Comparison of ENCODE assay signal across 7 mouse cellular contexts in the genomic region with DNA sequence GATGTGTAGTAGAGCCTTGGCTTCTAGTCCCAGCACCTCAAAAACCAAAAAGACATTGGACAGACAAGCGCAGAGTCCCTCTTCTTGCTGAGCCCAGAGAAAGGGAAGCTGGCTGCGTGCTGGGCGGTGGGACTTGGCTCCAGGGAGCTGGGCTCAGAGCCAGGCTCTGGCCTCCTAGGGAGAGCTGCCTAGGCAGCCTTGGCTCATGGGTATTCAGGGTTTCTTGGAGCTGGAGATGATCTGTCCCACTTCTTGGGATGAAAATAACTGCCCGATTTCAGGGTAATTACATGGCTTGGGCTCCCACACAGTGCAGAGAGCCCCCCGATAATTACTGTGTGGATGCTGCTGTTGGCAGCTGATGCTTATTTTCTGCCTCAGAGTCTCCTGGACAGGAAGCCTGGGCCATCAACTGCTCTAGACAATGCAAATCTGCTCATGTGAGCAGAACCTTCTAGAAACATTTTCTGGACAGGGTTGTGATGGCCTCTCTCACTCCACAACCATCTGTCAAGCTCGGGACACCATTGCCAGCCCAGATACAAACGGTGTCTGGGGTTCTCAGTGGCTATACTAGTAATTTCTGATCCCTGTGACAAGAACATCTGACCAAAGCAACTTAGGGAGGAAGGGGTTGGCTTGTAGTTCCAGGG. TPM values are rescaled to one million over a fixed set of nuclear protein-coding genes. Genes with fewer than 3 reads are reported as not detected.
DNase-seq lines count a peak whose midpoint lies in the region; ATAC-seq and TF ChIP-seq lines count a peak whose summit lies in the region.

No protein-coding gene starts in this region.

- no peaks in the 10 kb centered on the region for H3K36me3 ChIP-seq in liver, adult 2 months (ENCODE audit: control insufficient read depth, insufficient read depth, low read length)
- H3K36me3 ChIP-seq in liver, embryonic 11.5 days (ENCODE audit: control insufficient read depth, insufficient read depth, low read length), result no peaks in the 10 kb centered on the region
- H3K36me3 ChIP-seq in small intestine, adult 2 months (ENCODE audit: control insufficient read depth, insufficient read depth, low read length), result no peaks in the 10 kb centered on the region

- TF ChIP-seq POLR2A in liver, adult 2 months (IDR thresholded peaks at IDR 0.05; ENCODE audit: extremely low read depth, insufficient read depth, low read length), result no peak
- TF ChIP-seq POLR2A in brain, embryonic 14.5 days (IDR thresholded peaks at IDR 0.05; ENCODE audit: borderline replicate concordance, extremely low read depth, insufficient read depth, insufficient read length, poor library complexity, severe bottlenecking), result no peak
- TF ChIP-seq POLR2A in small intestine, adult 2 months (IDR thresholded peaks at IDR 0.05; ENCODE audit: low read depth, low read length), result no peak

- H3K4me2 ChIP-seq in liver, embryonic 11.5 days, result no peak overlapping the region

- ATAC-seq in liver, embryonic 11.5 days (replicated peaks; ENCODE audit: low FRiP score), result no peak
- peak; percentile 16; the same call in 1 of the 2 replicates for ATAC-seq in granulocyte monocyte progenitor cell, adult 5-6 weeks (replicated peaks; ENCODE audit: poor library complexity, severe bottlenecking)

- H3K79me2 ChIP-seq in liver, adult 2 months (ENCODE audit: control insufficient read depth, insufficient read depth, low read length), result no peaks in the 10 kb centered on the region

- no peak overlapping the region for H3K9ac ChIP-seq in liver, adult 2 months (ENCODE audit: low read depth, low read length)
- H3K9ac ChIP-seq in liver, embryonic 11.5 days (ENCODE audit: low read depth, low read length), result no peak overlapping the region

- 63% methylated on average over 7 of the region's 7 CpGs for WGBS in liver, adult 2 months
- 80% methylated on average over 7 of the region's 7 CpGs for WGBS in liver, embryonic 11.5 days
- 74% methylated on average over 7 of the region's 7 CpGs for WGBS in small intestine, adult 2 months

- peak overlapping the region; percentile 78 for H3K27ac ChIP-seq in liver, adult 2 months (replicated peaks; ENCODE audit: insufficient read depth, low read depth, low read length)
- no peak overlapping the region for H3K27ac ChIP-seq in liver, embryonic 11.5 days (ENCODE audit: low read depth, low read length)
- H3K27ac ChIP-seq in small intestine, adult 2 months (ENCODE audit: insufficient read depth, low read depth, low read length), result peak overlapping the region; percentile 71

- DNase-seq in liver, adult 2 months (ENCODE audit: extremely low read depth, low read depth, low spot score), result no peak
- no peak for DNase-seq in liver, embryonic 11.5 days (ENCODE audit: low spot score)
- peak; percentile 67 for DNase-seq in brain, embryonic 14.5 days (ENCODE audit: low read depth)
- peak; percentile 41 to 60 for DNase-seq in kidney, postnatal 4 days
- DNase-seq in spleen, adult 18-20 months, result no peak

- no peaks in the 10 kb centered on the region for H3K27me3 ChIP-seq in liver, adult 2 months (ENCODE audit: control insufficient read depth, insufficient read depth, low read length)
- no peaks in the 10 kb centered on the region for H3K27me3 ChIP-seq in liver, embryonic 11.5 days (replicated peaks; ENCODE audit: control insufficient read depth, insufficient read depth, low read length)
- no peaks in the 10 kb centered on the region for H3K27me3 ChIP-seq in small intestine, adult 2 months (ENCODE audit: control insufficient read depth, insufficient read depth, low read length)

- no peak for TF ChIP-seq CTCF in liver, adult 2 months (IDR thresholded peaks at IDR 0.05; ENCODE audit: low read depth, low read length)
- no peak for TF ChIP-seq CTCF in brain, embryonic 14.5 days (IDR thresholded peaks at IDR 0.05; ENCODE audit: borderline replicate concordance, extremely low read depth, insufficient read depth, insufficient read length)
- no peak for TF ChIP-seq CTCF in small intestine, adult 2 months (IDR thresholded peaks at IDR 0.05; ENCODE audit: extremely low read depth, insufficient read length, insufficient replicate concordance, low read depth, low read length)

- H3K4me3 ChIP-seq in liver, adult 2 months (ENCODE audit: insufficient read depth, low read depth, low read length), result no peak overlapping the region
- H3K4me3 ChIP-seq in liver, embryonic 11.5 days (ENCODE audit: low read depth, low read length), result no peak overlapping the region
- H3K4me3 ChIP-seq in small intestine, adult 2 months (ENCODE audit: low read depth, low read length), result no peak overlapping the region

- no peaks in the 10 kb centered on the region for H3K4me1 ChIP-seq in liver, adult 2 months (ENCODE audit: control insufficient read depth, insufficient read depth, low read length)
- H3K4me1 ChIP-seq in liver, embryonic 11.5 days (replicated peaks; ENCODE audit: control insufficient read depth, insufficient read depth, low read length), result no peaks in the 10 kb centered on the region
- H3K4me1 ChIP-seq in small intestine, adult 2 months (ENCODE audit: control insufficient read depth, insufficient read depth, insufficient read length, low read length), result peaks cover 10% of the 10 kb centered on the region

- no peaks in the 10 kb centered on the region for H3K9me3 ChIP-seq in liver, embryonic 11.5 days (ENCODE audit: control insufficient read depth, low read length)

RNA-seq across cellular contexts. Expression of a gene that starts 33.3 kb away (rescaled TPM):
- total RNA-seq in liver, adult 2 months (2014; rRNA removed), result 0.09 and 0.74 TPM in 2 replicates
- polyA plus RNA-seq in liver, adult 2 months (2012; rRNA removed), result 0.15 and 0.22 TPM in 2 replicates
- 27.9 and 28.1 TPM in 2 replicates for polyA plus RNA-seq in liver, embryonic 11.5 days (2014; fragmentation: Nextera tagmentation; extraction: Ambion mirVana)
- 13.9 and 25.3 TPM in 2 replicates for polyA plus RNA-seq in brain, embryonic 14.5 days (2012; rRNA removed)
- 2.2 and 2.4 TPM in 2 replicates for total RNA-seq in granulocyte monocyte progenitor cell, adult 5-6 weeks (2014; fragmentation: Nextera tagmentation)
- total RNA-seq in granulocyte monocyte progenitor cell, adult 5-6 weeks (2017), result 7.4 and 10.0 TPM in 2 replicates
- polyA plus RNA-seq in small intestine, adult 2 months (2012; rRNA removed), result 14.0 and 21.3 TPM in 2 replicates

RNA-seq across cellular contexts. Expression of a gene that starts 60.0 kb away (rescaled TPM):
- 5.9 and 6.5 TPM in 2 replicates for total RNA-seq in liver, adult 2 months (2014; rRNA removed)
- 5.2 and 8.2 TPM in 2 replicates for polyA plus RNA-seq in liver, adult 2 months (2012; rRNA removed)
- 11.6 and 13.0 TPM in 2 replicates for polyA plus RNA-seq in liver, embryonic 11.5 days (2014; fragmentation: Nextera tagmentation; extraction: Ambion mirVana)
- polyA plus RNA-seq in brain, embryonic 14.5 days (2012; rRNA removed), result 29.8 and 39.6 TPM in 2 replicates
- 17.0 and 20.9 TPM in 2 replicates for total RNA-seq in granulocyte monocyte progenitor cell, adult 5-6 weeks (2014; fragmentation: Nextera tagmentation)
- 14.3 and 22.0 TPM in 2 replicates for total RNA-seq in granulocyte monocyte progenitor cell, adult 5-6 weeks (2017)
- 7.5 and 16.4 TPM in 2 replicates for polyA plus RNA-seq in small intestine, adult 2 months (2012; rRNA removed)

Comparison
In these comparisons a context has a peak if more than half of its experiments do, and no peak if none do; other contexts are left out.
1. RNA of a gene that starts 33.3 kb away (polyA plus RNA-seq): 27.9 to 28.1 TPM in liver, embryonic 11.5 days, 14.0 to 21.3 TPM in small intestine, adult 2 months and 13.9 to 25.3 TPM in brain, embryonic 14.5 days; 0.15 to 0.22 TPM in liver, adult 2 months; every median in the first group is over 10 times any median in the second.
2. DNase-seq: peak in brain, embryonic 14.5 days (single experiment) and kidney, postnatal 4 days (2 of 2); none in liver, adult 2 months (single experiment), liver, embryonic 11.5 days (single experiment) and spleen, adult 18-20 months (0 of 2).